Mouse (Mus musculus) stomach, postnatal 0 days (tissue): ENCODE results near the gene Nxpe3. TPM values are rescaled to one million over a fixed set of nuclear protein-coding genes. Genes with fewer than 3 reads are reported as not detected.

Experiments
- ATAC-seq: fragments of 200-750 bp; cut with Nextera tagmentation; 2 replicates; pipeline ENCODE4 v1.8.0; 2017; ENCODE audit not compliant: low FRiP score, low TSS enrichment
- DNase-seq: peaks from one replicate; pipeline ENCODE4 v3.0.0-alpha.2; 2016; ENCODE audit warnings: low spot score
- H3K27ac ChIP-seq: fragments of 300-500 bp; sonication (generic); replicated peaks from 2 replicates; pipeline ENCODE4 v1.5.1; 2014; ENCODE audit warnings: mild to moderate bottlenecking, control low read depth
- H3K27me3 ChIP-seq: fragments of 300-500 bp; sonication (generic); 2 replicates; pipeline ENCODE4 v1.6.1; 2014; ENCODE audit warnings: low read length; ENCODE audit not compliant: control insufficient read depth, insufficient read depth
- H3K36me3 ChIP-seq: fragments of 300-500 bp; sonication (generic); 2 replicates; pipeline ENCODE4 v1.6.1; 2014; ENCODE audit warnings: low read length, mixed read lengths; ENCODE audit not compliant: control insufficient read depth, insufficient read depth
- H3K4me1 ChIP-seq: fragments of 300-500 bp; sonication (generic); replicated peaks from 2 replicates; pipeline ENCODE4 v1.6.1; 2014; ENCODE audit warnings: antibody characterized with exemption; ENCODE audit not compliant: control insufficient read depth, insufficient read depth
- H3K4me2 ChIP-seq: fragments of 300-500 bp; sonication (generic); replicated peaks from 2 replicates; pipeline ENCODE4 v1.6.1; 2014; ENCODE audit warnings: low read depth, mild to moderate bottlenecking, control low read depth, moderate library complexity
- H3K4me3 ChIP-seq: fragments of 300-500 bp; sonication (generic); 2 replicates; pipeline ENCODE4 v1.5.1; 2014; ENCODE audit warnings: low read depth, low read length, control low read depth
- H3K9ac ChIP-seq: fragments of 300-500 bp; sonication (generic); 2 replicates; pipeline ENCODE4 v1.6.1; 2014; ENCODE audit warnings: mild to moderate bottlenecking, low read length, control low read depth, mixed read lengths
- H3K9me3 ChIP-seq: fragments of 300-500 bp; sonication (generic); 2 replicates; pipeline ENCODE4 v1.6.1; 2016; ENCODE audit warnings: low read length; ENCODE audit not compliant: control insufficient read depth
- CTCF ChIP-seq: IDR thresholded peaks from 2 replicates; pipeline ENCODE4 v1.5.1; 2016; ENCODE audit warnings: antibody characterized with exemption, low read depth, mild to moderate bottlenecking, moderate library complexity
- EP300 ChIP-seq: optimal IDR thresholded peaks from 2 replicates; pipeline ENCODE3; 2016; ENCODE audit warnings: antibody characterized with exemption
- WGBS: fragments of 180-500 bp; shearing (Covaris S2); extraction: QIAGEN DNeasy Blood & Tissue Kit; methylation state at CpG from one replicate; pipeline ENCODE4 v1.1.7; 2014; 5-methylcytosine and 5-hydroxymethylcytosine counted together
- polyA plus RNA-seq: library from polyadenylated mRNA; unstranded; fragments of >200 nt; fragmentation: Nextera tagmentation; extraction: Ambion mirVana; gene quantifications from 2 replicates; pipeline ENCODE4 v1.2.1, GENCODE M21; 2015

The Nxpe3 gene
- polyA plus RNA-seq, 1 experiment from 2014 or later = 0.16 TPM

- Histone ChIP-seq H3K4me1 (no peaks in the 10 kb centered on the region), H3K9me3 (no peaks in the 10 kb centered on the region), H3K4me3 (peak overlapping the region; percentile 94), H3K27ac (peak overlapping the region; percentile 66), H3K27me3 (no peaks in the 10 kb centered on the region), H3K4me2 (peak overlapping the region; percentile 74), H3K9ac (peak overlapping the region; percentile 59), H3K36me3 (peaks cover 20% of the 10 kb centered on the region)
- DNase-seq (peak; percentile 60), ATAC-seq (no peak)
- TF ChIP-seq EP300 (no peak), CTCF (0 out of 2 replicates have a peak, but pooled peaks have one; percentile 11)
- WGBS = 32% methylated on average over 15 of the region's 15 CpGs
Observed at GRCm38 (mm10) chr16:55819186-55819861, 75.8 kb downstream of the Nxpe3 start.

- DNase-seq (peak; percentile 27), ATAC-seq (no peak)
- peak overlapping the region; percentile 12; the same call in 1 of the 2 replicates for H3K4me3 ChIP-seq
- H3K36me3 ChIP-seq = peaks cover 31% of the 10 kb centered on the region
- H3K9me3 ChIP-seq = no peaks in the 10 kb centered on the region
- no peaks in the 10 kb centered on the region for H3K4me1 ChIP-seq
- TF ChIP-seq EP300 (no peak), CTCF (no peak)
- peak overlapping the region; percentile 74 for H3K4me2 ChIP-seq
- no peaks in the 10 kb centered on the region for H3K27me3 ChIP-seq
- peak overlapping the region; percentile 35; the same call in 1 of the 2 replicates for H3K27ac ChIP-seq
- WGBS = 86% methylated on average over 28 of the region's 28 CpGs
- 0 out of 2 replicates have a peak overlapping the region, but pooled peaks have one; percentile 18 for H3K9ac ChIP-seq
Observed at GRCm38 (mm10) chr16:55817717-55818515, 77.2 kb downstream of the Nxpe3 start.

- ATAC-seq = peak; percentile 79
Observed at GRCm38 (mm10) chr16:55816202-55816941, 78.7 kb downstream of the Nxpe3 start.

GRCm38 (mm10) chr16:55815466-55815865 lies 79.6 kb downstream of the Nxpe3 start:
- peak; percentile 49 for DNase-seq
- Histone ChIP-seq H3K4me2 (no peak overlapping the region), H3K27me3 (no peaks in the 10 kb centered on the region), H3K4me1 (no peaks in the 10 kb centered on the region), H3K27ac (peak overlapping the region; percentile 69; the same call in 1 of the 2 replicates), H3K9me3 (no peaks in the 10 kb centered on the region), H3K9ac (no peak overlapping the region), H3K36me3 (peaks cover 40% of the 10 kb centered on the region), H3K4me3 (no peak overlapping the region)
- ATAC-seq = no peak
- TF ChIP-seq EP300 = no peak
- no peak for TF ChIP-seq CTCF
- WGBS = 81% methylated on average over 14 of the region's 14 CpGs

More at GRCm38 (mm10) chr16:55816202-55816941, 78.7 kb downstream of the Nxpe3 start:
- TF ChIP-seq CTCF (no peak), EP300 (no peak)
- Histone ChIP-seq H3K36me3 (peaks cover 38% of the 10 kb centered on the region), H3K9ac (no peak overlapping the region), H3K27me3 (no peaks in the 10 kb centered on the region), H3K4me3 (no peak overlapping the region), H3K4me2 (peak overlapping the region; percentile 34; the same call in 1 of the 2 replicates), H3K4me1 (no peaks in the 10 kb centered on the region), H3K27ac (peak overlapping the region; percentile 78), H3K9me3 (no peaks in the 10 kb centered on the region)
- DNase-seq = peak; percentile 66
- WGBS = 57% methylated on average over 13 of the region's 13 CpGs

- 94% methylated on average over 6 of the region's 6 CpGs for WGBS
- Histone ChIP-seq H3K9ac (no peak overlapping the region), H3K4me2 (no peak overlapping the region), H3K4me3 (no peak overlapping the region), H3K36me3 (peaks cover 42% of the 10 kb centered on the region), H3K4me1 (no peaks in the 10 kb centered on the region), H3K27me3 (no peaks in the 10 kb centered on the region), H3K27ac (no peak overlapping the region), H3K9me3 (no peaks in the 10 kb centered on the region)
- no peak for DNase-seq
- TF ChIP-seq EP300 = no peak
- TF ChIP-seq CTCF = no peak
- no peak for ATAC-seq
Observed at GRCm38 (mm10) chr16:55814686-55815085, 80.4 kb downstream of the Nxpe3 start.
